Mouse (Mus musculus) brain, embryonic 14.5 days (tissue): ENCODE results near the gene Ugt1a8. TPM values are rescaled to one million over a fixed set of nuclear protein-coding genes. Genes with fewer than 3 reads are reported as not detected.

Source experiments
- DNase-seq: peaks from one replicate; pipeline ENCODE4 v3.0.0-alpha.2; 2011; ENCODE audit warnings: low read depth
- CTCF ChIP-seq: fragments of 200-500 bp; IDR thresholded peaks from 2 replicates; pipeline ENCODE4 v1.5.1; 2012; ENCODE audit warnings: inconsistent platforms, mild to moderate bottlenecking, moderate library complexity, borderline replicate concordance; ENCODE audit not compliant: insufficient read depth, insufficient read length; ENCODE audit errors: extremely low read depth
- POLR2A ChIP-seq: fragments of 200-500 bp; IDR thresholded peaks from 2 replicates; pipeline ENCODE4 v1.6.1; 2012; ENCODE audit warnings: mild to moderate bottlenecking, inconsistent platforms, borderline replicate concordance; ENCODE audit not compliant: poor library complexity, insufficient read depth, insufficient read length, severe bottlenecking; ENCODE audit errors: extremely low read depth
- polyA plus RNA-seq: library from polyadenylated mRNA; depleted of rRNA; stranded (reverse); fragments of >200 nt; gene quantifications from 2 replicates; pipeline ENCODE4 v1.2.3, GENCODE M21; 2012

The Ugt1a8 gene
- polyA plus RNA-seq, 1 experiment, result not detected

DNA sequence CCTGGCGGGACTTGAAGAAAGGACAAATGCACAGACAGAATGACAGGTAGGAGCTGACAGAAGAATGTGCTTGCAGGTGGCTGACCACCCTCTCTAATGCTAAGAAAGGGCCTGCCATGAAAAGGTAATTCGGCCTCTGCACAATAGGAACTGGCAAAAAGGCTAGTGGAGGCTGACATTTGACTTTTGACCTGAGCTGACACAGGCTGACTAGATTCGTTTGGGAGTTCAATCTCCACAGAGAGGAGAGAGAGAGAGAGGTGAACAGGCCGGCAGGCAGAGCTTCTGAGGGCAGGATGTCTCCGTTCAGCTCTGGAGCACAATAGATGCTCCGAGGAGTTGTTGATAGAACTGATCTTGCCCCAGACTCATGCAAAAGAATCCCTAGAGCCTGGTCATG is 158.8 kb downstream of the Ugt1a8 start:
- no peak for DNase-seq
- TF ChIP-seq CTCF (no peak), POLR2A (no peak)

DNA sequence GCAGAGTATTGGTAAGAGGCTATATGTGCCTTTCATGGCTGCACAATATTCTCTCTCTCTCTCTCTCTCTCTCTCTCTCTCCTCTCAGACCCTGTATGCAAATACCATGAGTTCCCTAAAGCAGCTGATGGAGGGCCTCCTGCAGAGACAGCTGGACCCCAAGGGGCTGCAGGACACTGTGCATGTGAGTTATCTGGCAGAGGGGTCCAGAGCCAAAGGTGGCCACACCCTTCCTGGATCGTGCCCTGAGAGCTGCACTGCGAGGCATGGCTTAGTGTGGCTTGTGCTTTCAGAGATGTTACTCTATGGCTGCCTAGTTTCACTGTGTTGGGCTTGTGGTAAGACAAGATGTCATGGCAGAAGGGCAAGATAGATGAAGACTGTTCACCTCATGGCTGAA is 160.0 kb downstream of the Ugt1a8 start:
- no peak for TF ChIP-seq CTCF
- TF ChIP-seq POLR2A, result no peak
- DNase-seq, result no peak

DNA sequence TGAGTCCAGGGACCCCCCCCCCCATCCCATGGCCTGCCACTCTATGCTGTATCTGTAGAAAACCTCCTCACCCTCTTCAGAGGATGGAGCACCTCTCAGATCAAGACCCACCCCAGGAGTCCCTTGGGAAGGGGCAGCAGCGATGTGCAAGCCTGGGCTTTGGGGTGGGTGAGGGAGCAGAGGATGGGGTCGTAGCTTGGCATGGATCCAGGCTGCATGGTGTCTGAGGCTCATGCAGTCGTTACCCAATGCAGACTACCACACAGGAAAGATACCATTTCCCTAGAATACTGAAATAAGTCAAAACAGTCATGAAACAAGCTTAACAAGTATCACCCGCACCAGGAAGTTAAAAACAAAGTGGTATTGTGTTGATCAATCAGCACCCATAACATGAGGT is 161.0 kb downstream of the Ugt1a8 start:
- DNase-seq, result no peak
- TF ChIP-seq POLR2A, result no peak
- TF ChIP-seq CTCF, result no peak

DNA sequence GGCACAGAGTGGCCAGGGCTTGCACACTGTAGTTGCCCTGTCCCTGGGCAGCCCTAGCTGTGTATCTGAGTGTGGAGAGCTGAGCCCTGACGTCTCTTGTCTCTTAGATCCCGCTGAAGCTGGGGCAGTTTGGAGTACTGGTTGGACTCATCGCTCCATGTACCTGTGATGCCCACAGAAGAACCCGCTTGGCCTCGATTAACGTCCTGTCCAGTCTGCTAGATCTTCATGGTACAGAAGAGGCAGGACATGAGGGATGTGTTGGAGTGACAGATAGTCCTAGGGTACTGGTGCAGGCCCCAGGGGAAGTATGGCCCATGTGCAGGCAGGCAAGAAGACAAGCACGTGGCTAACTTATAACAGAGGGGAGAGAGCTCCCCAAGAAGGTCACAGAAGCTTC is 162.0 kb downstream of the Ugt1a8 start:
- no peak for DNase-seq
- TF ChIP-seq CTCF, result no peak

DNA sequence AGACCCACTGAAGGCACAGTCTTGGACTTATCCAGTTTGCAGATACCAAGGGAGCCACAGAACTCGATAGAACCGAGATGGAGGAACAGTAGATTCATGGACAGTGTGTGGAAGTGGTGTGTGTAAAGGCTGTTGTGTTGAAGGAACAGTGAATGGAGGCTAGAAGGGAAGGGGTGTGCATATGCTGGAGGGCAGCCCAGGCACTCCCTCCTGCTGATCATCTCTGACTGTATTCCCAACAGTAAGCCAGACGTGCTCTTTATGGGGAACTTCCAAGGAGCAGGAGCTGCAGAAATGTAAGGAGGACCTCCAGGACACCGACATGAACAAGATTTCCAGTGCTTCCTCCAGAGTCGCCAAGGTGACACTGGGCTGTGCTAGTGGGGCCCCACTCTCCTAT is 162.4 kb downstream of the Ugt1a8 start:
- DNase-seq, result no peak
- TF ChIP-seq POLR2A (no peak), CTCF (no peak)

DNA sequence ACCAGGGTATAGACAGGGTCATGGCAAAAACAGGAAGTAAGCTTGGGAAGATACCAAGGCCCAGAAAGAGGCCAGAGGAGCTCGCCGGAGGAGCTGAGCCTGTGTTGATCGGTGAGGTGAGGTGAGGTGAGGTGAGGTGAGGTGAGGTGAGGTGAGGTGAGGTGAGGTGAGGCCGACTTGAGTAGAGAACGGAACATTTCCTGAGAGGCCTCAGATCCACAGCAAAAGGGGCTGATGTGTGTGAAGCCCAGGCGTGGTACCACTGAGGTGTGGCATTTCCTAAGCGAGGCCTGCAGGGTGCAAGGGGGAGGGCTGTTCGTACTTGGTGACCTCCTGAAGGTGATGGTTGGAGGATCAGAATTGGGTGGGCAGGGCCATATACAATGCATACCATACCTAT is 165.5 kb downstream of the Ugt1a8 start:
- no peak for TF ChIP-seq POLR2A
- TF ChIP-seq CTCF, result no peak
- no peak for DNase-seq

DNA sequence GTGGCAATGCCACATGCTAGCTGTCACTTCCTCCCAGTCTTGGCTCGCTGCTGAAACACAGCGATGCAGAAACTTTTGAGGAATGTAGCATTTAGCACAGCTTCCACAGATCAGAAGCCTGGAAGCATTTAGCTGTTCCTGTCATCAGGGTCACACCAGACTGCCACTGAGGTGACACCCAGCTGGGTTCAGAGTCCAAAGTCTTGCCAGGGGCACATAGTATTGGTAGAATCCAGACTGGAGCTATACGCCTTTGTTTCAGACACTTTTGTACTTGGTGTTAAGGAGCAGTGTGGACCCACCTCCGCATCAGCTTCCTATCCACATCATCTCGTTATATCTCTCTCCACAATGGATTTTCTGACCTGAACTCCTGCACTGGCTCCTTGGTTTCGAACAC is 165.9 kb downstream of the Ugt1a8 start:
- no peak for DNase-seq
- TF ChIP-seq CTCF (no peak), POLR2A (no peak)

DNA sequence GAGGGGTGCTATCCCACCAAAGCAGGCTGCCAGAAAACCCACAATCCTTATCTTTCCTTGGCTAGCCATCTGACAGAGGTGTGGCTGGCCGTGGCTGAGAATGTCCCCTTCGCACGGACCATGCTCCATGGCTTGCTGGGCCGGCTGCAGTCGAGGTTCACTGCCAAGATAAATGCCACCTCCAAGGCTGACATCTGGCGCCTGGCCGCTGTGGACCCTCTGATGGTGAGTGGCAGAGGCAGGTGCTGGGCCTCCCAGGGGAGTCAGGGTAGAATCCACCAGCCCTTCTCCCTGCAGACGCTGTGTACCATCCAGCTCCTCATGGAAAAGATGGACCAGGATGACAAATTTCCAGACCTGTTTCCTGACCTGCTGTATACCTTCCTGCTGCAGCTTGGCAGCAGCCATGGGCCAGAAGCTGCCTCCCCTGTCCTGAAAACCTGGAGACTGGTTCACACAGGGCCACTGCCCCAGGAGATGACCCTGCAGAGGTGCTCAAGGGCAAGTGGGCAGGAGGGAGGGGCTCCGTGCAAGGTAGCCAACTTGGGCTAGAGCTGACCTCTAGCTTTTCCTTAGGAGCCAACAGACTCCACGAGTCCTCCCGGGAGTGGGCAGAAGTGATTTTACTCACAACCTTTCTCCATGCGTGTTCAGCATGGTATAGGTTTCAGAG is 167.3 kb downstream of the Ugt1a8 start:
- DNase-seq, result no peak
- TF ChIP-seq POLR2A (no peak), CTCF (no peak)

DNA sequence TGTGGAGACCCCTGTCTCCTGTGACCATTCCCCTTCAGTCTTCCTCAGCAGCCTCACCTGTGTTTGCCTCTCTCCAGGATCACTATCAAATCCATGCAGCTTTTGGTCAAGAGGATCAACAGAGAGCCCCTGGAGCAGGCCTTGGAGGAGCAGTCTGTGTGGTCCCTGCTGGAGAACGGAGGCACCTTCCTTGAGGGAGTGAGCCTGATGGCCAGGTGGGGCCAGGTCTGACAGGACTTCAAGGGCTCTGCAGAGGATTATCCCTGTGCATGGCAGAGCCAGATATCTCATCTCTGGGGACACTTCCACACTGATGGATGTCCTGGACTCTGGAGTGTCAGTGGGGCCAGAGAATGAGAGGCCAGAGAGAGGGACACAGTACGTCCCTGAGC is 167.8 kb downstream of the Ugt1a8 start:
- DNase-seq, result no peak
- TF ChIP-seq POLR2A, result no peak
- no peak for TF ChIP-seq CTCF

DNA sequence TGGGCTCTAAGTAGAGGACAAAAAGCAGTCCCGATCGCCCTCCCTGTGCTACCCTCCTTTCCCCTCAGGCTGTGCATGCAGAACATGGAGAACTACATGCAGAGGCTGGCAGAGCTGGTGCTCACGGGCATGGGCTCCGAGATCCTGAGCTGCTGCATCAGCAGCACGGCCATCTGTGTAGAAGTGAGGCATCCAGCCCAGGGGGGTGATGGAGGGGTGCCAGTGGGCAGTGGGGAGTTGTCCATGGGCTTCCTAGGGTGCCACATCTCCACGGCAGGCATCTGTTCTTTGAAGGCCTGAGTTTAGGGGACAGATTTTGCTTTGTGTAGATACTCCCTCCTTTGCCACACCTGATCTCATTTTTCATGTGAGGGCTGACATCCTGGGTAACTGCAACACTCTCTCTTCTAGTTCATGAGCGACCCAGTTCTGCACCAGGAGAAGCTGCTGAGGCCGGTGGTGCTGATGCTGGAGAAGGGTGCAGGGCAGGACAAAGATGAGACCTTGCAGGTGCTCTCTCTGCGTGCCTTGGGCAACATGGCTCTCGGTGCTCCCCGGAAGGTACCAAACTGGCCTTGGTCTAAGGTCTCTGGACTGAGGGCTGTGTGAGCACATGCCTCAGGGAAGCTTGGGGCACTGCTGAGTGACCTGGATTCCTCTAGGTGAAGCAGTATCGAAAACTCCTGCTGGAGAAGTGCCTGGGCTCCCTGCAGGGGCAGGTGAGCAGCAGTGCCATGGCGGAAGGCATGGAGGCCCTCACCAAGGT is 168.6 kb downstream of the Ugt1a8 start:
- TF ChIP-seq CTCF (no peak), POLR2A (no peak)
- no peak for DNase-seq

DNA sequence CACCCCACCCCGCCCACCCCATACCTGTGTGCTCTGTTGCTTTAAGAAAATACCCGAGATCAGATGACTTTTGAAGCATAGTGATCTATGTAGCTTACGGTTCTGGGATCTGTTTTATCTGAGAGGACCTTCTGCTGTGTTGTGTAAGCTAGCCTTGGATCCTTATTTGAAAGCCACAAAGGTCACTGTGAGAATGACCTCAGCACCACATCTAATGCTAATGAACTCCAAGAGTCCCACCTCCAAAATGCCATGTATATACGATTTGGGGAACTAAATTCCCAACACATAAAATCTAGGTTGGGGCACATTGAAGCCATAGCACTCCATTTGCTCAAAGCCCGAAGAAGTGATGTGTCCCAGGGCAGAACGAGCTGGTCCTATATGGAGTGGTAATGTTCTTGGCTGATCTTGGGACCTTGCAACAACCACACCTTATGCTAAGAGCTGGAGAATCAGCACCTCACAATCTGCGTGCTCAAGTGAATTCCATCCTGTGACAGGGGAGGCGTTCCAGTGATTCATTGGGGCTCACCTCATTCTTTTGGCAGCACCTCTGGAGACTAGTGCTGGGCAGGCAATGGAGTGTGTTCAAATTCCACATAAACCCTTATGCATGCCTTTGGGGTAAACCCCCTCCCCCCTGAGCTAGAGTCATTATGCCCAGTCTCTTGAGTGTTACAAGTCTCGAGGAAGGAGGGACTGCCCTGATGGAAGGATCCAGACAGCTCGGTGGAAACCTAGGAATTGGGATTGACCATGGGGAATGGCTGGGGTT is 169.5 kb downstream of the Ugt1a8 start:
- no peak for DNase-seq
- no peak for TF ChIP-seq POLR2A
- no peak for TF ChIP-seq CTCF
